Comparison of ENCODE assay signal across 20 mouse cellular contexts in the genomic region with DNA sequence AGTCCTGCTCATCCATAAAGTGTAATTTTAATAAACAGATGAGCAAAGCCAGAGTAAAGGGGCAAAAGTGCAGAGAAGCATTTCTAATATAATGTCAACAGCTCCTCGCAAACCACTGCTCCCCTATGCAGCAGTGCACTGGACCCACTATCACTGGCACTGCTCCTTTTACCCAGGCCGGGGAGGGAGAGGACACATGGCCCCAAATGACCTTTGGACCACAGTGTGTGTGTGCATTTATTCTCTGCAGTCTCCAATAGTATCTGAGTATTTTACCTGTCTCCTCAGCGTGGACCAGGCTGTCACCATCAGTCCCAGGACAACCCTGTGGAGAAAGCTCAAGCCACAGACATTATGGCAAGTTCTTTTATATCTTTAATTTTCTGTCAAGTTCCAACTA. TPM values are rescaled to one million over a fixed set of nuclear protein-coding genes. Genes with fewer than 3 reads are reported as not detected.
"Had no signal": no experiment of that assay in that cellular context is flagged by ENCODE, and none has a peak within 500 bp of the region (broad histone marks: within the 10 kb centered on the region; RNA-seq: fewer than 3 reads in every experiment).

No protein-coding gene starts in this region.

RNA-seq across cellular contexts. Expression of gene Vmn1r223, which starts 21.7 kb away (rescaled TPM):
- total RNA-seq: megakaryocyte progenitor cell, adult 5-6 weeks had no signal
- polyA plus RNA-seq: liver, embryonic 13.5 days; liver, embryonic 15.5 days; liver, postnatal 0 days; lung, adult 2 months; lung, embryonic 15.5 days; lung, postnatal 0 days; macrophage; midbrain, embryonic 12.5 days; midbrain, embryonic 15.5 days; myocyte; neural tube, embryonic 11.5 days; neural tube, embryonic 13.5 days; neural tube, embryonic 15.5 days; small intestine, adult 2 months; stomach, embryonic 15.5 days; stomach, postnatal 0 days; testis, adult 2 months; thymus, adult 2 months; urinary bladder, adult 2 months had no signal

RNA-seq across cellular contexts. Expression of gene Vmn1r222, which starts 32.9 kb away (rescaled TPM):
- total RNA-seq: megakaryocyte progenitor cell, adult 5-6 weeks had no signal
- polyA plus RNA-seq: liver, embryonic 13.5 days; liver, embryonic 15.5 days; liver, postnatal 0 days; lung, adult 2 months; lung, embryonic 15.5 days; lung, postnatal 0 days; macrophage; midbrain, embryonic 12.5 days; midbrain, embryonic 15.5 days; myocyte; neural tube, embryonic 11.5 days; neural tube, embryonic 13.5 days; neural tube, embryonic 15.5 days; small intestine, adult 2 months; stomach, embryonic 15.5 days; stomach, postnatal 0 days; testis, adult 2 months; thymus, adult 2 months; urinary bladder, adult 2 months had no signal

RNA-seq across cellular contexts. Expression of gene Vmn1r221, which starts 54.7 kb away (rescaled TPM):
- total RNA-seq: megakaryocyte progenitor cell, adult 5-6 weeks had no signal
- polyA plus RNA-seq: liver, embryonic 13.5 days; liver, embryonic 15.5 days; liver, postnatal 0 days; lung, adult 2 months; lung, embryonic 15.5 days; lung, postnatal 0 days; macrophage; midbrain, embryonic 12.5 days; midbrain, embryonic 15.5 days; myocyte; neural tube, embryonic 11.5 days; neural tube, embryonic 13.5 days; neural tube, embryonic 15.5 days; small intestine, adult 2 months; stomach, embryonic 15.5 days; stomach, postnatal 0 days; testis, adult 2 months; thymus, adult 2 months; urinary bladder, adult 2 months had no signal
